Mouse (Mus musculus): ENCODE data around the gene Xrcc6.
"Not testable (repeated sequence)": the region's sequence is repeated elsewhere in the genome, so short reads cannot be mapped to it uniquely, and the experiment has no call there.

Xrcc6 gene

DNA sequence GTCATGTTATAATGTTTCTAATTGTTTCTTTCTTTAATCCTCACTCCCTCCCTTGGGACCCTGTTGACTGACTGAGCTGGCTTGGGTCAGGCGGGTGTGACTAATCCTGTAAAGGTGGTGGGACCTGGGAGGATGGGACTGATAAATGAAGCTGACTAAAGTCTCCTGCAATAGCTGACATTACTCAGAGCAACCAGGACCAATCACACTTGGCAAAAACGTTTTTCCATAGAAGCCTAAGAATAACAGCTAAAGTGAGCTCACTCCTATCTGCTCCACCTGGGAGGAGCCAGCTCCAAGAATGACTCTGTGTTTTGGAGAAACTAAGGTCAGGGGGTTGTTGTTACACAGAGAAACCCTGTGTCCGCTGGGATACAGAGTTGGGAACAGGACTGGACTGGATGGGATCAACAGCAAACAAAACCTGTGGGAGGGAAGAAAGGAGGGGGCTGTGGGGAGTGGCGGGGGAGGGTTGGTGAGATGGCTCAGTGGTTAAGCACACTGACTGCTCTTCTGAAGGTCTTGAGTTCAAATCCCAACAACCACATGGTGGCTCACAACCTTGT lies 22.6 kb upstream of the Xrcc6 start:
- in situ Hi-C loops (cut with MboI; ENCODE audit: low sequenced_read_pairs): no loop called here

DNA sequence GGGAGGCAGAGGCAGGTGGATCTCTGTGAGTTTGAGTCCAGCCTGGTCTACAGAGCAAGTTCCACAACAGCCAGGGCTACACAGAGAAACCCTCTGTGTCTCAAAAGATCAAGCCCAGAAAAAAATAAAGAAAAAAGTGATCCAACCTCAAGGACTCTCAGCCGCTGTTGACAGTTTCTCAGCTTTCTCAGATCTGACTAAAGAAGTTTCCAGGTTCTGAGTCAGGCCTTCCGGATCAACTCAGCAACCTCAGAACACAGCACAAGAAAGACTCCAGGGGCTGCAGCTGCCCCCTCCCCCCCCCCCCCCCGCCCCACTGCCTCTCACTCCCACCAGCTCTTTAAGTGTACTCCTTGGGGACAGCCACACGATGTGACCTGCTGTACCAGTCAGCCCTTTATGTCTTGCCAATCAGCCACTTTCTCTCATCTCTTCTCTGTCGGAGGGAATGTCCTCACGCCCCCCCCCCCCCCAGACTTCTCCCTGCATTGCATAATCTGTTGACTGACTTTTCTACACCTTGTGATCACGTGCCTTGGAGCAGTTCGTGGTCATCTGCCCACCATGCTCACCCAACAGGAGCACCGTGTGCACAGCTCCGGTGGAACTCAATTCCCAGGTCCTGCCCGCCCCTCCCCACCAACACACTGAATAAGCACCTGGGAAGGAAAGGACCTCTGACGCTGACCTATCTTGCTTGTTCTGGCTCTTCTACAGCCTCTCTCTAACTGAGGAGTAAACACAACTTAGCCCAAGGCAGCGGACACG lies 21.4 kb upstream of the Xrcc6 start:
- in situ Hi-C loops (cut with MboI; ENCODE audit: low sequenced_read_pairs): no loop called here

DNA sequence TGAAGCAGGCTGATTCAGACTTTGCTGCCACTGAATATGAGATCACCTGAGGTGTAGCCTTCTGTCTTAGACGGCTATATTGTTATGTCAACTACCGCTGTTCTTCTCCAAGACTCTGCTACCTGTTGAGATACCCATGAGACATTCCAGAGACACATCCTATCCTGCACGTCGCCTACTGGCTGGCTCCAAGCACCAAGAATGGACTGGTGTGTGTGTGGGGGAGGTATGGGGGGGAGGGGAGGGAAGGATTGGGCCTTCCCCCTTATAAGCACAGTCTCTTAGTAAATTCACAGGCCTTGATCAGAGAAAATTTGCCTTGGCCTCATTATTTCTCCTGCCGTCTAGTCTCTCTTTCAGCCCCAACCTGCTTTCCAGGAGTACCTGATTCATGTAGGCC lies 19.8 kb upstream of the Xrcc6 start:
- in situ Hi-C loops (cut with MboI; ENCODE audit: low sequenced_read_pairs): no loop called here

DNA sequence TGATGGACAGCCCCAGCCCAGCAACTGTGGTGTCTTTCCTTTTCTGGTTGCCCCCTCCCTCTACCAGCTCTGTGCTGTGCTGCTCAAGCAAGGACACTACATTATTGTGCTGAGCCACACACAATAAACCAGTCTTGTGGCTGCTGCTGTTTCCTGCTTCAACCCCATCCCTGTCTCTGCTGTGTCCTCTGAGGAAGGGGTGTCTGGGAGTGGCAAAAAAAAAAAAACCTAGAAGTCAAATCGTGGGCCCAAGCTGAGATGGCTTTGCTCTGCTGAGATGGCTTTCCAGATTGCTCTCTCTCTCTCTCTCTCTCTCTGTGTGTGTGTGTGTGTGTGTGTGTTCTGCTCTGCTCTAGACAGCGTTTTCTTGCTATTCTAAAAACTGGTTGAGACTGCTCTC lies 19.2 kb upstream of the Xrcc6 start:
- in situ Hi-C loops (cut with MboI; ENCODE audit: low sequenced_read_pairs): no loop called here

DNA sequence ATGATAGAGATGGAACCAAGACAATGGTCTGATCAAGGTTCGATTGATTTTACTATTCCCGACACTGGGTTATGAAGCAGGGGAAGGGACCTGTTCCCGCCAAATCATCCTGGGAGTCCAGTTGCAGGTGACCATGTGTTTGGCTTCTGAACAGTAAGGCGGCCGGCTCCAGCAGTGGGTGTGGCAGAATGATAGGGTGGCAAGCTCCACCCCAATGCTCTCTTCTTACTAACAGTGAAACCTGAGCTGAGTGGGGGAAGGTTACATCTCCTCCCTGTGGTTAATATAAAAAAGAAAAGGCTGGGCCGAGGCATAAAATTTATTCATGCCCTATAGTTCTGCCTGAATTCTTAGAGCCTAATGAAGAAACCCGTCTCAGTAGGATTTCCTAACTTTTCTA lies 18.5 kb upstream of the Xrcc6 start:
- in situ Hi-C loops (cut with MboI; ENCODE audit: low sequenced_read_pairs): no loop called here

DNA sequence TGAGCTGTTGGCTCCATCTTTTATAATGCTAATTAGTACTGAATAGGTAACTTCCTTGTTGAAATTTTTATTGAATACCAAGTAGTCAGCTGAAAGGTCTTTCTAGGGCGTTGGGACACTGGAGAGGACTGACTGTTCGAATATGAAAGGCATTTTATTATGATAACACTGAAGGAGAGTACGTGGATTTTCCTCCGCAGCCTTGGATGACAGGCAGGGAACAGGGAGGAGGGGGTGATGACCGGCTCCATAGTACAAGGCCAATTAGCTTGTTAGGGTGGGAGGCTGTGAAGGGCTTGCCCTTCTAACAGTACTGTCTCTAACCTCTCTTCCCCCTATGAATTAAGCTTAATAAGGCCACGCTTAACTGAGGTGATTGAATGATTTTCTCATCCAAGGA lies 18.0 kb upstream of the Xrcc6 start:
- in situ Hi-C loops (cut with MboI; ENCODE audit: low sequenced_read_pairs): not testable (repeated sequence)

DNA sequence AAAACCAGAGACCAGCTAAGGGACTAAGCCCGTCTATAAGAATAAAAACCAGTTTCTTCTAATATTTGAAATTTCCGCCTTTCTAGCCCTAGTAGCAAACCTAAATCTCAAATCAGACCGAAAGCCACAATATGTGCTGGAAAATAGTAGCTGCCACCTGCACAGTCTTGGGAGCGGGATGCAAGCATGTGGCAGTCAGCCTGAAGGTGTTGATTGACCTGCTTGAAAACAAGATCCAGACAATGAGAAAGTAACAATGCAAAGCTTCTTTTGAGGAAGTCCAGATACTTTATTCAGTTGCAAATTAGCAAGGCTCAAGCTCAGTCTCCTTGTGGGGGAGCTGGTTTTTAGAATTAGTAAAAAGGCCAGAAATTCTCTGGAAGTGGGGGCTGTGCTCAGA lies 17.1 kb upstream of the Xrcc6 start:
- in situ Hi-C loops (cut with MboI; ENCODE audit: low sequenced_read_pairs): not testable (repeated sequence)

DNA sequence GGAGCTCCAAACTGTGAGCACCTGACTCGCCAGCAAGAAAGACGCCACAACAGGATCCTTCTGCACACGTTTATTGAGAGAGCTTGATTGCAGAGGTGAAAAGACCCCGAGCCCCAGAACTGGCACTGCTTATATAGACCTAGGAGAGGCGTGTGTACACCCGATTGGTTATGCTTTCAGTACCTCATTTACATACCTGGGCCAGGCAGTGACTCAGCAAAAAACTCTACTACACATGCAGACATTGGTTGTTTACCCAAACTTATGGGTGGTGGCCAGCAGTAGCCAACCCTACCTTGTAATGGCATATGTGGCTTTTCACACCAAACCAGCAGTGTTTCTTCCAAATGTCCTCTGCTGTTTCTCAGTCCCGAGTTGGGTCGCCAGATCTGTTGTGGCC lies 12.5 kb upstream of the Xrcc6 start:
- in situ Hi-C loops (cut with MboI; ENCODE audit: low sequenced_read_pairs): not testable (repeated sequence)

DNA sequence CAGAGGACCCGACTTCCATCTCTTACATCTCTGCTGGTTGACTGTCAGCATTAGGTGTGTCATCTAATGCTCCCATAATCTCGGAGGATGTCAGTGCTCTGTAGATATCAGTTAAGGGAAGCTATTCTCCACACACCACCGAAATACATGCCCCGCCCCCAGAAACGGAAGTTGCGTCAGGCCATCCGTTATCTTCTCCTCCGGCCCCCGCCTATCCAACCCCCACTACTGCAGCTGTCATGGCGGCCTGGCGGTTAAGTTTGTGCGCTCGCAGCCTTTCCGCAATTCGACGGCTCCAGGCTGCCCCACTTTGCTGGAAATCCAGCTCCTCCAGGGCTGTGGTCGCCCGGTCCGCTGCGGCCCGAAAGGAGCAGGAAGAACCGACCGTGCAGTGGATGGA lies 7.3 kb upstream of the Xrcc6 start, which contains the start of gene 1700029P11Rik:
TSS of gene 1700029P11Rik (plus strand) at position 220 of the 400 bp plus-strand sequence.
- in situ Hi-C loops (cut with MboI; ENCODE audit: low sequenced_read_pairs): no loop called here

DNA sequence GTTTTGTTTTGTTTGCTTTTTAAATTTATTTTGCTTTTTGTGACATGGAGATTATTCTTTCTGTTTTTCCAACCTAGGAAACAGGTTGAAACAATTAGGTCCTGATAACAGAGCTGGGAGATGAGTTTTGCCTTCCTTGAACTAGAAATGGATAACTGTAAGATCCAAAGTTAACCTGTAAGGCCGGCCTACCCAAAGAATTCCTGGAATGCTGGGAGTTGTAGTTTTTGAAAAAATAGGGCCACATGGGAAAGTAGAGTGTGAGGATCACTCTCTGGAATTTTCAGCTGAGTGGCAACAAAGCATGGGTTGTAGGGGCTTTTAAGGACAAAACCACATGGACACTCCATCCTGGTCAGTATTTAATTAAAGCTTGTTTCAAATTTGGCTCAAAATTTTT lies 5.5 kb upstream of the Xrcc6 start:
- in situ Hi-C loops (cut with MboI; ENCODE audit: low sequenced_read_pairs): no loop called here

DNA sequence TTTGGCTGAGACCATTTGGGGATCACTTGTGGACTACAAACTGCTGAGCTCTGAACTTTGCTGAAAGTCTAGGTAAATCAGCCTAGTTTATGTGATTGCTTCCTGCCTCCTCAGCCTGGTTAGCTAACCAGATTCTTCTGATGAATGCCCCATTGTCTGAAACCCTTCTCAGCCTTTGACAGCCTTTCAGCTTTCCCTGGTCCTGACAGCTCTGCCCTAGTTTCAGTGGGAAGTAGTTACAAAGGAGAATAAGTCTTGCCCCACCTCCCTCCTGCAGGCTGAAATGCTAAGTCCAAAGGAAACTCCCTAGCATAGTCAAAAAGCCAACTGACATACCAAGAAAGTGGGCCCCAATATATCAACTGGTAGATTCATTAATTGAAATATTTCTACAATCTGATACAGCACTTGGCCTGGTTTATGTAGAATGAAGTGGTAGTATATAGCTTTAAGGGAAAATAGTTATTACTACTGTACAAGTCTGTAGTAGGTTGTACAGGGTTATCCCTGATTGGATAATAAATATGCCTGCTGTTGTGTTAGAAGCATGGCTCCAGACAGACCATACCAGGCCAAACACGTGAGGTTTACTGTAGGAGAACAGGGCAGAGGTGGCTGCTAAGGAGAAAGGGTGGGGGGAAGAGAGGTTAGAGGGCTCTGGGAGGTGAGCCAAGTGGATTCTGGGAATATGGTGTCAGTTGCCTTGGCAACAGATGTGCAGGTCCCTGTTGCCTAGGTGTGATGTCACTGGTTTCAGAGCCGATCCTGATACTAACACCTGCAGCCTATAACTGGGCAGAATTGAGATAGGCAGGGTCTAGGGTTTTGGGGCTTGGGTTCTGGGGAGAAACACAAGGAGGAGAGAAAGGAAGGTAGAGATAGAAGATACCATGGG lies 2.1 kb upstream of the Xrcc6 start:
- in situ Hi-C loops (cut with MboI; ENCODE audit: low sequenced_read_pairs): no loop called here

DNA sequence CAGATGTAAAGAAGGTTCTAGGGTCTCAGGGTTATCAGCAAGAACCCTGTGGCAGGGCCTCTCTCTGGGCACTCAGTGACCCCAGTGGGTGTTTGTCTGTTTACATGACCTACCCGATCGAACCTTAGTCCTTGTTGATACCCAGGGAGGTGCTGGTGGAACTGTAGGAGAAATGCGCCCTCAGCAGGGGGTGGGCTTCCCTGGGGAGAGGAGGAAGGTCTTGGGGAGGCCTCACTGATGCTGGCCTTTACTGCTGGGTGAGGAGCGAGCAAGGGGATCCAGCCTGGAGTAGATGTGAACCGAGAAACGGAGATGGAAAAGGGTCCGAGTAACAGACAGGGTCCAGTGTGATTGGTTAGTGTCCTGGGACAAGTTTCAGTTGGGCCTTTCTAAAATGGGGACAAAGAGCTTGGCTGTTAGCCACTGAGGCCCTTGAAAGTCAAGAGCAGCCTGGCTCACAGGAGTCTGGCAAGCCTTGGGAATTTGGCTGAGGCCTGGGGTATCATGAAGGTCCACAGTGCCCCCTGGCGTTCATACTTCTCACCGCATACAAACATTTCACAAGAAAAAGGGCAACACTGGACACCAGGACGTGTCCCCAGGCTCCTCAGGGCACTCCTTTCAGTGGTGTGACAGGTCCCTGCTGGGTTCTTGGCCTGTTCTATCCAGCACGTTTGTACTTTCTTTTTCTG lies 1.9 kb downstream of the Xrcc6 start:
- in situ Hi-C loops (cut with MboI; ENCODE audit: low sequenced_read_pairs): no loop called here

DNA sequence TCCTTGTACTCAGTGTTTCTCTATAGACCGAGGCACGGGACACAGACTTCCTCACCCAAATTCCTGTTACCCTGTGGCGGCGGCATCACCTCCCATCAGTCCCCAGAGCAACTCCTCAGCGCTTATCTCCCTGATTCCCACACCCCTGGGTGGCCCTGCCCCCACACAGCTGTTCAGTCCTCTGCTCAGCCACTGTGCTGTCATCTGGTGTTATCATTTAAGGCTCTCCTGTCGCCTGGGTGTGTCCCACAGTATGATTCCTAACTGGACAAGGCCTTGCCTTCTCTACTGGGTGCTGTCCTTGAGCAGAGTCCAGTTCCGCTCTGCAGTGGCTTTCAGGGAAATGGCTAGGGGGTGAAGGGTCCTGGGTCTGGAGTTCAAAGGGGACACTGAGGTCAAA lies 2.9 kb downstream of the Xrcc6 start:
- in situ Hi-C loops (cut with MboI; ENCODE audit: low sequenced_read_pairs): no loop called here

DNA sequence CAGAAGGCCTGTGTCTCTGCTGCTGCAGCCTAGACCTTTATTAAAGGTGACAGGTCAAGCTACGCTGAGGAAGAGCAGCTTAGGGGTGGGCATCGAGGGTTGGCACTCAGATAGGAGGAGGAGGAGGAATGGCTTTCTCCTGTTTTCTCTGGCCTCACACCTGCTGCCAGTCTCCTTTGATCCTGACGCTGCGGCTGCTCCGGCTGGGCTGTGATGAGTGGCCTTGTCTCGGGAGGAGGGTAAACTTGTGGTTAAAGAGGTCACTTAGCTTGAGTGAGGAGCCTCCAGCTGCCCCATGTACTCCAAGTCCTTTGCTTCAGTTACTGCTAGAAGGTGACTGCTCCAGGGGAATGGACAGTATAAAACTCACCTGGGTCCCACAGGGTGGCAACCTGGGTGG lies 6.4 kb downstream of the Xrcc6 start:
- in situ Hi-C loops (cut with MboI; ENCODE audit: low sequenced_read_pairs): no loop called here

DNA sequence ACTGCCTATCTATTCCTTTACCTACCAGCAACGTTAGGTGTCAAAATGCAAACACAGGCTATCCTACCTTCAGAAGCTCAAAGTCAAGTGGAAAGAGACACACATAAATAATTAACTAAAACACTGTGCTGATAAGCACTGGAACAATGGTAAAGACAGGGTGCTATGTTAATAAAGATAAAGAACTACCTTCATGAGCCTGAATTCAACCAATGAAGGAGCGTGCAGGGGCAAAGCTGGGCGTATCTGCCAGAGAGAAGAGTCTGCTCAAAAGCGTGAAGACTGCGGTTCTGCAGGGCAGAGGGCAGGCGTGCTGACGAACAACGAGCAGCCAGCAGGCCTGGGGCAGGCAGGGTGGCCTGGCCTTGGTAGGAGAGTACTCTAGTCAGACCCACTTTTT lies 16.6 kb downstream of the Xrcc6 start:
- in situ Hi-C loops (cut with MboI; ENCODE audit: low sequenced_read_pairs): no loop called here

DNA sequence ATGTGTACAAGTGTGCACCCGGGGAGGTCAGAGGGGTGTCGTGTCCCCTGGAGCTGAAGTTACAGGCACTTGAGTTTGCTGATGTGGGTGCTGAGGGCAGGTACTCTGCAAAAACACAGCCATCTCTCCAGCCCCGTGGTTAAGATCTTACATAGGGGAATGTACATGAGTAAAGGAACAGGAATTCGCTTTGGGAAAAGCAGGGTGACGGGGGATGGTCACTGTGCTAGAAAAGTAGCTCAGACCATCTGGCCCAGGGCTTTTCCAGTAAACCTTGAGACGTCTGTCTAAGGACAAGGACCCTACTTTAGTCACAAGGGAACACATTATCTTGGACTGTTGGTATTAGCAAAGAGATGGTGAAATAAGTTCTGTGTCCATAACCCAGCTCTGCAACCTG lies 24.3 kb downstream of the Xrcc6 start:
- in situ Hi-C loops (cut with MboI; ENCODE audit: low sequenced_read_pairs): no loop called here

DNA sequence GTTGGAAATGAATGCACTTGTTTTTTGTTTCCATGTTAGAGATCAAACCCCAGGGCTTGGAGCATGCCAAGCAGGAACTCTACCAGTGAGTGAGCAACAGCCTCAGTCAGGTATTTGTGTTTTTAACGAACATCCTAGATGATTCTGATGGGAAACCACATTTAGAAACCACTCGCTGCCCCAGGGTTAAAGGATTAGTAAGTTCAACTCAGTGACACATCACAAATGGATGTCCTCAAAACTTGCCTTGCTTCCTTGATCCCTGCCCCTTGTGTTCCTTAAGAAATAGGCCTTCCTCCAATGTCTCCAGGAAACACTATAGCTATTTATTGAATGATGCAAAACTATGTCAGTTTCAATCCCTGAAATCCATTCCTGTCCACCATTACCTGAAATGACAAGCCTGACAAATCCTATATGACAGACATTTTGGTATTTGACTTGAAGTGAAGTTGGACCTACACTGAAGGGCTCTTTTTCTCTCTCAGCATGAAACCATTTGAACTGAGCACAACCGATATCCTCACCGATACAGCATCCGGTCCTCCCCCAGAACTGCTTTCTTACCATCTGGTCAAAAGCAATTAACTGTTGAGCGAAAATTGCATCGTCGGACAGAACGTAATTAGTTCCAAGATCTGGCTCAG lies 27.2 kb downstream of the Xrcc6 start:
- in situ Hi-C loops (cut with MboI; ENCODE audit: low sequenced_read_pairs): no loop called here

DNA sequence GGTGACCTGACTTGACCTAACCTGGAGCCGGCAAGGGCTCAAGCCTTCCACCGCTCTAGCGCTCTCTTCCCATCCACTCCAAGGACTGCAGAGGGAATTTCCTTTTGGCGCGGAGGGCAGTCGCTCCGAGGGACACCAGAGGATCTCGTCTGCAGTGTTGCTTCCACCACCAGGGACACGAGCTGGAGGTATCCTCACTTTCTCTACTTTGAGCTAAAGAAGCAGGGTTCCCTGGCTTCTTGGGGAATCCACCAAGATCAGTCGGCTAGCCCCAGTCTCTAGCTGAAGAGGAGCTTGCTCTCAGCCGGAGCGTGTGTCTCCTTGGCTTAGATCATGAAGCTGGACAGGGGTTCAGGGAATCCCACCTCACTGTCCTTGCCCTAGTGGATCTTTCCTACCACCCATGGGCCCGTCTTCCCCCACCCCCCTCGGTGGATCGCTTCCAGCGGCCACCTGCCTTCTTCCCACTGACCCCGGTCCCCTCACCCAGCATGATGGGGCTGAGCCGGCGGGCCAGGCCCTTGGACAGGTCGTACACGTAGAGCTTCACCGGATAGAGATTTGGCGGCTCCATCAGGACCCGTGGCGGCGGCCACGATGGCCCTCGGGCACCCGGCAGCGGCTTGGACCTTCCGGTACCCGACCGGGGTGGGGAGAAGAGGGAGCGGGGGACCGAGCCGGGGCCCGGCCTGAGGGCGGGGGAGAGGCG lies 27.9 kb downstream of the Xrcc6 start:
- in situ Hi-C loops (cut with MboI; ENCODE audit: low sequenced_read_pairs): no loop called here

DNA sequence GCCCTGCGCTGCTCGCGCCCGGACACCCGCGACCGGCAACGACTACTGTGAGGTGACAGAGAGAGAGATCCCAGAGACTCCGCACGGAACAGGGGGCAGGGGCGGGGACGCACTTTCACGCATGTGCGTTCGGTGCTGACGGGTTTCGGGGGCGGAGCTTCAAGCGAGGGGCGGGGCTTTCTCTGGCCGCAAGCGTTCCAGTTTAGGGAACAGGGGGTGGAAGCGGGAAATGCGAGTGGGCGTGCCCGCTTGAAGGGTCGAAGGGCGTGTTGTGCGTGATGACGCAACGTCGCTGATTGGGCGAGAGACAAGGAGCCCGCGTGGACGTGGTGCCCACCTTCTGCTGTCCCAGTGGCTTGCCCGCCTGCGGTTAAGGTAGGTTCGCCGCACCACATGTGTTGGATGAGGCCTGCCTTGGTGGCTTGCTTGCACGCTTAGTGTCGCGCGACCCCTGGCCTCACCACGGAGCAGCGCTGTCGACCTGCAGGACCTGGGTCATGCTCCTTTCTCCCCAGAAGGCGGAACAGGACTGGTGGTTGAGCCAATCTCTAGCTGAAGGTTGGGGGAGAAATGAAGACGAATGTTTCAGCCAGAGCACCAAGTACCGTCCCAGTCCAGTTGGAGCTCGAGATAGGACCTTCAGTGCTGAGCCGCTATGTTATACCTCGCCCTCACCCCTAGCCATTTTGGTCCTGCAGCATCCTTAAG lies 28.6 kb downstream of the Xrcc6 start:
- in situ Hi-C loops (cut with MboI; ENCODE audit: low sequenced_read_pairs): no loop called here

DNA sequence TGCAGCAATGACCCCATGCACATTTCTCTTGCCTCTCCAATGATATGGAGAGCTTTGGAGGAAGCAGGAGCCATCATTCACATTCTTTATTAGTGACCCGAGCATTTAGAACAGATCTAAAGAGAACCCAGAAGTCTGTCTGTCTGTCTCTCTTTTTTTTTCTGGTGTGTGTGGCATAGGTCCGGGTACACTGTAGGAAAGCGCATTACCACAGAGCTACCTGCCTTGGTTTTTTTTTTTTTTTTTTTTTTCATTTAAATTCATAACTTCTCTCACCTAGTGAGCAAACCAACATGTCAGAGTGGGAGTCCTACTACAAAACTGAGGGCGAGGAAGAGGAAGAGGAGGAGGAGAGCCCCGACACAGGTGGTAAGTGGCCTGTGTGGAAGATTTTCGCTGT lies 29.2 kb downstream of the Xrcc6 start:
- in situ Hi-C loops (cut with MboI; ENCODE audit: low sequenced_read_pairs): no loop called here
